ENCODE assay signal across 8 mouse cellular contexts in genomic region chr7:30089405-30089804, GRCm38 (mm10). TPM values are rescaled to one million over a fixed set of nuclear protein-coding genes. Genes with fewer than 3 reads are reported as not detected.
DNase-seq lines count a peak whose midpoint lies in the region; ATAC-seq and TF ChIP-seq lines count a peak whose summit lies in the region.

No protein-coding gene starts in this region.

- no peak for DNase-seq in heart, adult 2 months
- no peak for DNase-seq in heart, postnatal 10 days
- DNase-seq in G1E (ENCODE audit: low spot score) (no peak), MN1 (ENCODE audit: low spot score) (no peak)
- DNase-seq in liver, postnatal 0 days = no peak
- DNase-seq in ovary, adult 18-20 months (ENCODE audit: low spot score) = no peak
- DNase-seq in testis, postnatal 14 days (ENCODE audit: low spot score) = no peak

- H3K4me2 ChIP-seq in heart, embryonic 16.5 days (ENCODE audit: low read depth, low read length) = peak overlapping the region; percentile 66
- peak overlapping the region; percentile 87 for H3K4me2 ChIP-seq in liver, postnatal 0 days (ENCODE audit: low read depth, low read length)

- H3K4me3 ChIP-seq in heart, adult 2 months = peak overlapping the region; percentile 86
- H3K4me3 ChIP-seq in G1E (ENCODE audit: low read depth, low read length) = peak overlapping the region; percentile 84
- peak overlapping the region; percentile 71 for H3K4me3 ChIP-seq in heart, embryonic 16.5 days (ENCODE audit: low read length)
- H3K4me3 ChIP-seq in liver, postnatal 0 days (ENCODE audit: low read depth, low read length) = peak overlapping the region; percentile 70

- H3K36me3 ChIP-seq in heart, adult 2 months (ENCODE audit: control insufficient read depth, insufficient read depth, low read length) = no peaks in the 10 kb centered on the region
- H3K36me3 ChIP-seq in G1E (replicated peaks) = peaks cover 31% of the 10 kb centered on the region
- H3K36me3 ChIP-seq in heart, embryonic 16.5 days (ENCODE audit: control insufficient read depth, insufficient read depth) = peaks cover 11% of the 10 kb centered on the region
- H3K36me3 ChIP-seq in liver, postnatal 0 days (replicated peaks; ENCODE audit: insufficient read depth, low read length) = no peaks in the 10 kb centered on the region; the same call in 1 of the 2 replicates

- H3K27ac ChIP-seq in heart, adult 2 months = no peak overlapping the region
- H3K27ac ChIP-seq in heart, embryonic 16.5 days (ENCODE audit: low read length) = no peak overlapping the region; the same call in 1 of the 2 replicates
- H3K27ac ChIP-seq in liver, postnatal 0 days (ENCODE audit: low read depth) = peak overlapping the region; percentile 22; the same call in 1 of the 2 replicates

- no peaks in the 10 kb centered on the region for H3K27me3 ChIP-seq in heart, adult 2 months (ENCODE audit: control insufficient read depth, insufficient read depth, low read length)
- H3K27me3 ChIP-seq in G1E (ENCODE audit: insufficient read depth, low read length) = no peaks in the 10 kb centered on the region
- no peaks in the 10 kb centered on the region for H3K27me3 ChIP-seq in heart, embryonic 16.5 days (ENCODE audit: control insufficient read depth, insufficient read depth, low read length)
- no peaks in the 10 kb centered on the region for H3K27me3 ChIP-seq in liver, postnatal 0 days (ENCODE audit: insufficient read depth, low read length)

- no peaks in the 10 kb centered on the region for H3K79me2 ChIP-seq in heart, adult 2 months (replicated peaks; ENCODE audit: control insufficient read depth, insufficient read depth, low read length)

- TF ChIP-seq CTCF in heart, adult 2 months (IDR thresholded peaks at IDR 0.05) = no peak
- no peak for TF ChIP-seq CTCF in G1E (IDR thresholded peaks at IDR 0.05; ENCODE audit: low read depth, low read length)
- no peak for TF ChIP-seq CTCF in liver, postnatal 0 days (IDR thresholded peaks at IDR 0.05; ENCODE audit: low read depth)

- intact Hi-C loops in heart, adult 2 months (cut with DNase I) = loop anchor here (2.0 to 5.0 kb wide), 2 partner anchors 17 to 33 kb away; partner anchors contain the start of genes Zfp382 and Zfp82
- intact Hi-C loops in heart, postnatal 10 days (cut with DNase I) = no loop called here

- TF ChIP-seq POLR2A in heart, adult 2 months (IDR thresholded peaks at IDR 0.05; ENCODE audit: insufficient read depth, low read depth, low read length) = no peak

- no peak for TF ChIP-seq EP300 in heart, adult 2 months (IDR thresholded peaks at IDR 0.05; ENCODE audit: insufficient read depth, low read depth, low read length)
- no peak for TF ChIP-seq EP300 in liver, postnatal 0 days (IDR thresholded peaks at IDR 0.05; ENCODE audit: low read depth)

- no peak for ATAC-seq in G1E (ENCODE audit: extremely low read depth, insufficient number of reproducible peaks, low FRiP score, poor library complexity, severe bottlenecking)
- no peak for ATAC-seq in heart, embryonic 16.5 days (replicated peaks; ENCODE audit: extremely low read depth, insufficient read depth, low FRiP score)
- no peak for ATAC-seq in liver, postnatal 0 days

- H3K4me1 ChIP-seq in heart, adult 2 months (ENCODE audit: control insufficient read depth, insufficient read depth, low read length) = peaks cover 3% of the 10 kb centered on the region
- peaks cover 43% of the 10 kb centered on the region for H3K4me1 ChIP-seq in G1E (ENCODE audit: insufficient read depth, low read depth, low read length)
- peaks cover 19% of the 10 kb centered on the region for H3K4me1 ChIP-seq in heart, embryonic 16.5 days (ENCODE audit: control insufficient read depth, insufficient read depth, low read length)
- peaks cover 20% of the 10 kb centered on the region for H3K4me1 ChIP-seq in liver, postnatal 0 days (ENCODE audit: insufficient read depth)

- H3K9ac ChIP-seq in heart, adult 2 months (ENCODE audit: low read depth, low read length) = no peak overlapping the region; the same call in 1 of the 2 replicates
- peak overlapping the region; percentile 77 for H3K9ac ChIP-seq in heart, embryonic 16.5 days (ENCODE audit: low read length)
- peak overlapping the region; percentile 59 for H3K9ac ChIP-seq in liver, postnatal 0 days (replicated peaks)

- H3K9me3 ChIP-seq in G1E (replicated peaks) = no peaks in the 10 kb centered on the region
- no peaks in the 10 kb centered on the region for H3K9me3 ChIP-seq in heart, embryonic 16.5 days (replicated peaks; ENCODE audit: control insufficient read depth, low read length)
- no peaks in the 10 kb centered on the region for H3K9me3 ChIP-seq in liver, postnatal 0 days (ENCODE audit: low read length)

- 34% methylated on average over 6 of the region's 6 CpGs for WGBS in heart, adult 2 months
- WGBS in heart, embryonic 16.5 days = 22% methylated on average over 6 of the region's 6 CpGs
- 14% methylated on average over 6 of the region's 6 CpGs for WGBS in liver, postnatal 0 days (ENCODE audit: insufficient replicate concordance)

RNA-seq across cellular contexts. Expression of gene Gm26920, which starts 0.8 kb away (rescaled TPM):
- under 1 TPM in 1 of 2 experiments, not detected in 1; 0.84 TPM for total RNA-seq in heart, adult 2 months (2021)
- not detected in 2 replicates for polyA plus RNA-seq in heart, adult 2 months (2012; rRNA removed)
- total RNA-seq in heart, postnatal 10 days (2021) = under 1 TPM in 1 of 2 experiments, not detected in 1; 0.62 TPM
- total RNA-seq in G1E (2014; fragmentation: Nextera tagmentation) (0.90 TPM in 1 of 2 replicates, not detected in the other), G1E (2017) (not detected in 2 replicates)
- polyA plus RNA-seq in G1E (2012) = not detected in 2 replicates
- not detected in 2 replicates for polyA plus RNA-seq in heart, embryonic 16.5 days (2015; fragmentation: Nextera tagmentation; extraction: Ambion mirVana)
- polyA plus RNA-seq in liver, postnatal 0 days (2015; fragmentation: Nextera tagmentation; extraction: Ambion mirVana) = not detected in 2 replicates

RNA-seq across cellular contexts. Expression of gene Zfp566, which starts 0.9 kb away (rescaled TPM):
- 1 to 10 TPM; 1.4 to 2.0 TPM for total RNA-seq in heart, adult 2 months (2021)
- polyA plus RNA-seq in heart, adult 2 months (2012; rRNA removed) = 1.7 and 1.9 TPM in 2 replicates
- total RNA-seq in heart, postnatal 10 days (2021) = 1 to 10 TPM; 1.3 to 2.3 TPM
- total RNA-seq in G1E (2014; fragmentation: Nextera tagmentation) (5.6 and 7.5 TPM in 2 replicates), G1E (2017) (2.0 and 2.8 TPM in 2 replicates)
- 1.8 TPM in 2 replicates for polyA plus RNA-seq in G1E (2012)
- polyA plus RNA-seq in heart, embryonic 16.5 days (2015; fragmentation: Nextera tagmentation; extraction: Ambion mirVana) = 6.2 and 7.1 TPM in 2 replicates
- 1.2 and 1.7 TPM in 2 replicates for polyA plus RNA-seq in liver, postnatal 0 days (2015; fragmentation: Nextera tagmentation; extraction: Ambion mirVana)

RNA-seq across cellular contexts. Expression of gene Zfp260, which starts 5.2 kb away (rescaled TPM):
- 10 to 100 TPM; 27.4 to 30.6 TPM for total RNA-seq in heart, adult 2 months (2021)
- 15.9 and 30.9 TPM in 2 replicates for polyA plus RNA-seq in heart, adult 2 months (2012; rRNA removed)
- total RNA-seq in heart, postnatal 10 days (2021) = 10 to 100 TPM; 44.8 to 53.3 TPM
- 29.5 and 36.0 TPM in 2 replicates for total RNA-seq in G1E (2014; fragmentation: Nextera tagmentation)
- total RNA-seq in G1E (2017) = 22.9 and 24.6 TPM in 2 replicates
- 0.15 and 0.30 TPM in 2 replicates for polyA plus RNA-seq in G1E (2012)
- 75.3 and 76.0 TPM in 2 replicates for polyA plus RNA-seq in heart, embryonic 16.5 days (2015; fragmentation: Nextera tagmentation; extraction: Ambion mirVana)
- polyA plus RNA-seq in liver, postnatal 0 days (2015; fragmentation: Nextera tagmentation; extraction: Ambion mirVana) = 10.1 and 10.7 TPM in 2 replicates

RNA-seq across cellular contexts. Expression of gene Zfp82, which starts 16.7 kb away (rescaled TPM):
- 1 to 10 TPM; 1.3 to 2.8 TPM for total RNA-seq in heart, adult 2 months (2021)
- polyA plus RNA-seq in heart, adult 2 months (2012; rRNA removed) = 0.74 and 0.91 TPM in 2 replicates
- 1 to 10 TPM in 1 of 2 experiments, under 1 TPM in 1; 0.98 to 1.1 TPM for total RNA-seq in heart, postnatal 10 days (2021)
- total RNA-seq in G1E (2014; fragmentation: Nextera tagmentation) (2.7 and 5.9 TPM in 2 replicates), G1E (2017) (3.5 and 4.2 TPM in 2 replicates)
- 0.17 and 0.25 TPM in 2 replicates for polyA plus RNA-seq in G1E (2012)
- 4.8 and 5.2 TPM in 2 replicates for polyA plus RNA-seq in heart, embryonic 16.5 days (2015; fragmentation: Nextera tagmentation; extraction: Ambion mirVana)
- polyA plus RNA-seq in liver, postnatal 0 days (2015; fragmentation: Nextera tagmentation; extraction: Ambion mirVana) = 0.54 and 0.68 TPM in 2 replicates

RNA-seq across cellular contexts. Expression of gene Zfp382, which starts 32.3 kb away (rescaled TPM):
- 1 to 10 TPM; 2.1 to 2.4 TPM for total RNA-seq in heart, adult 2 months (2021)
- polyA plus RNA-seq in heart, adult 2 months (2012; rRNA removed) = 0.68 and 0.88 TPM in 2 replicates
- total RNA-seq in heart, postnatal 10 days (2021) = 1 to 10 TPM; 4.5 to 6.5 TPM
- total RNA-seq in G1E (2014; fragmentation: Nextera tagmentation) = 5.8 and 8.7 TPM in 2 replicates
- total RNA-seq in G1E (2017) = 6.7 and 6.8 TPM in 2 replicates
- polyA plus RNA-seq in G1E (2012) = 2.4 and 2.6 TPM in 2 replicates
- polyA plus RNA-seq in heart, embryonic 16.5 days (2015; fragmentation: Nextera tagmentation; extraction: Ambion mirVana) = 11.2 and 13.3 TPM in 2 replicates
- polyA plus RNA-seq in liver, postnatal 0 days (2015; fragmentation: Nextera tagmentation; extraction: Ambion mirVana) = 0.54 and 0.75 TPM in 2 replicates
